In the genomic region with DNA sequence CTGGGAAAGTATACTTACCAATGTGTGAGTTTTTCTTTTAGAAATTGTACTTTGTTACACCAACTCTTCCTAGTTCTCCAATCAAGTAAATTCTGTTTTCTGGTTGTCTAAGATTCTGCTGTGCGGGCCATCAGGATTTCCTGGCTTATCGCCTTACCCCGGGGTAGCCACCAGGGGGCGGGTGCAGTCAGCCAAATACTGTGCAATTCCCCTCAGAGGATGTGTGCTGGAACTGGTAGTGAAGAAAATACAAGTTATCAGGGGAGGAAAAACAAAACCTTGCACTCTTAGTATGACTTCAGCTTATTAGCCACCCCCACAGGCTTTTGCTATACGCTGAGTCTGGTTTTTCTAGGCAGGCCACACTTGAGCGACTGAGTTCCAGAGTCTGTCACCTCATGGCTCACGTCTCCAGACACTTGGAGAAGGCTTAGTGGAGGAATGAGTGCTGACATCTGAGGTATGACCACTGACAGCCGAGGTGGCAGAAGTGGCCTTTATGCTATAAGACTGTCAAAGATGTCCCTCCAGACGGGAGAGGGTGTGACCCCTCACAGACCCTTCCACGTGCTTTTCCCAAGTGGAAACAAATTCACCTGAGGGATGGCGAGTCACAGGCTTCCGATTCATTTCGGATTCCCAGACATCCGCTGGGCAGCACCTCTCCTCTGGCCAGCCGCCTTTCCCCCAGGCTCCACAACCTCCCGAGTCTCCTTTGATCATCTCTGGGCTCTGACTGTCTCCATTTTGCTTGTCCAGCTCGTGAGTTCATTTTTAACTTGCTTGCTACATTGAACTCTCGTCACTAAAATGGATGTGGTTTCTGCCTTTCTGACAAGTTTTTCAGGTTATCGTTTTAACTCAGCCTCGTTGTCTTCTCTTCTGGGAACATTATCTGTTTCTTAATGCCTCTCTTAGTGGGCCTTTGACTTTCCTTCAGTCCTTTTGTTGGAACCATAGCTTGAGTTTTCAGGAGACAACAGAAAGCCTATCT, we compare ENCODE assay signal across 8 mouse cellular contexts.
DNase-seq lines count a peak whose midpoint lies in the region; ATAC-seq and TF ChIP-seq lines count a peak whose summit lies in the region.

No protein-coding gene starts in this region.

- TF ChIP-seq EP300 in heart, postnatal 0 days (IDR thresholded peaks at IDR 0.05; ENCODE audit: low read depth): no peak

- no peak overlapping the region for H3K9ac ChIP-seq in heart, postnatal 0 days (replicated peaks; ENCODE audit: low read depth, low read length)

- H3K9me3 ChIP-seq in heart, postnatal 0 days (replicated peaks; ENCODE audit: control insufficient read depth, low read length): no peaks in the 10 kb centered on the region
- peaks cover 44% of the 10 kb centered on the region for H3K9me3 ChIP-seq in megakaryocyte, embryonic 14.5 days

- H3K27ac ChIP-seq in bone marrow, adult 2 months (ENCODE audit: control insufficient read depth, insufficient read depth, low read depth, low read length, poor library complexity): no peak overlapping the region; the same call in 1 of the 2 replicates
- H3K27ac ChIP-seq in heart, postnatal 0 days (ENCODE audit: low read depth): no peak overlapping the region

- intact Hi-C loops in left cerebral cortex, postnatal 14 days (cut with DNase I): loop anchor here (5.0 to 10.0 kb wide), 3 partner anchors 232 to 602 kb away; no protein-coding TSS in a partner anchor

- H3K4me3 ChIP-seq in bone marrow, adult 2 months (replicated peaks; ENCODE audit: control insufficient read depth, low read depth, low read length): no peak overlapping the region
- H3K4me3 ChIP-seq in heart, postnatal 0 days (ENCODE audit: low read depth, low read length): no peak overlapping the region
- H3K4me3 ChIP-seq in megakaryocyte, embryonic 14.5 days (replicated peaks): peak overlapping the region; percentile 53

- WGBS in bone marrow, adult 2 months: 49% methylated on average over 20 of the region's 20 CpGs
- WGBS in heart, postnatal 0 days: 51% methylated on average over 20 of the region's 20 CpGs

- H3K4me1 ChIP-seq in bone marrow, adult 2 months (ENCODE audit: control insufficient read depth, insufficient read depth, low read length): peaks cover 2% of the 10 kb centered on the region
- peaks cover 8% of the 10 kb centered on the region for H3K4me1 ChIP-seq in heart, postnatal 0 days (ENCODE audit: control insufficient read depth, insufficient read depth)
- H3K4me1 ChIP-seq in megakaryocyte, embryonic 14.5 days: peaks cover 25% of the 10 kb centered on the region

- no peaks in the 10 kb centered on the region for H3K27me3 ChIP-seq in heart, postnatal 0 days (ENCODE audit: control insufficient read depth, insufficient read depth, low read length)
- H3K27me3 ChIP-seq in megakaryocyte, embryonic 14.5 days (replicated peaks): no peaks in the 10 kb centered on the region

- TF ChIP-seq CTCF in bone marrow, adult 2 months (IDR thresholded peaks at IDR 0.05; ENCODE audit: control insufficient read depth, insufficient read depth, low read length): peak; percentile 84
- peak; percentile 75 for TF ChIP-seq CTCF in heart, postnatal 0 days (IDR thresholded peaks at IDR 0.05; ENCODE audit: low read depth)

- ATAC-seq in erythroblast, adult 5-6 weeks (replicated peaks; ENCODE audit: low FRiP score, poor library complexity, severe bottlenecking): peak; percentile 79
- 0 out of 2 replicates have a peak, but pooled peaks have one; percentile 28 for ATAC-seq in heart, postnatal 0 days (ENCODE audit: insufficient read depth, low read depth)

- peak; percentile 54 to 59 for DNase-seq in left cerebral cortex, postnatal 14 days (ENCODE audit: low spot score in 2 of 2)
- no peak for DNase-seq in left cerebral cortex, adult 8-10 months (ENCODE audit: low spot score in 2 of 2)
- DNase-seq in heart, postnatal 0 days (ENCODE audit: low spot score): peak; percentile 57
- DNase-seq in layer of hippocampus, postnatal 14 days (ENCODE audit: low spot score in 2 of 2): peak; percentile 28 to 52
- DNase-seq in spleen, postnatal 4 days (ENCODE audit: low spot score in 2 of 2): peak; percentile 55 to 83

- peak overlapping the region; percentile 46; the same call in 1 of the 2 replicates for H3K4me2 ChIP-seq in heart, postnatal 0 days (ENCODE audit: low read depth, low read length)

- no peak for TF ChIP-seq POLR2A in bone marrow, adult 2 months (IDR thresholded peaks at IDR 0.05; ENCODE audit: borderline replicate concordance, control insufficient read depth, low read depth, low read length)

- H3K36me3 ChIP-seq in heart, postnatal 0 days (replicated peaks; ENCODE audit: control insufficient read depth, insufficient read depth, low read length): no peaks in the 10 kb centered on the region
- peaks cover 41% of the 10 kb centered on the region for H3K36me3 ChIP-seq in megakaryocyte, embryonic 14.5 days (replicated peaks; ENCODE audit: low read length)

Comparison
In these comparisons a context has a peak if more than half of its experiments do, and no peak if none do; other contexts are left out.
1. DNase-seq: peak in left cerebral cortex, postnatal 14 days (2 of 2), heart, postnatal 0 days (single experiment), layer of hippocampus, postnatal 14 days (2 of 2) and spleen, postnatal 4 days (2 of 2); none in left cerebral cortex, adult 8-10 months (0 of 2).